ENCODE assay signal across 8 mouse cellular contexts in the genomic region with DNA sequence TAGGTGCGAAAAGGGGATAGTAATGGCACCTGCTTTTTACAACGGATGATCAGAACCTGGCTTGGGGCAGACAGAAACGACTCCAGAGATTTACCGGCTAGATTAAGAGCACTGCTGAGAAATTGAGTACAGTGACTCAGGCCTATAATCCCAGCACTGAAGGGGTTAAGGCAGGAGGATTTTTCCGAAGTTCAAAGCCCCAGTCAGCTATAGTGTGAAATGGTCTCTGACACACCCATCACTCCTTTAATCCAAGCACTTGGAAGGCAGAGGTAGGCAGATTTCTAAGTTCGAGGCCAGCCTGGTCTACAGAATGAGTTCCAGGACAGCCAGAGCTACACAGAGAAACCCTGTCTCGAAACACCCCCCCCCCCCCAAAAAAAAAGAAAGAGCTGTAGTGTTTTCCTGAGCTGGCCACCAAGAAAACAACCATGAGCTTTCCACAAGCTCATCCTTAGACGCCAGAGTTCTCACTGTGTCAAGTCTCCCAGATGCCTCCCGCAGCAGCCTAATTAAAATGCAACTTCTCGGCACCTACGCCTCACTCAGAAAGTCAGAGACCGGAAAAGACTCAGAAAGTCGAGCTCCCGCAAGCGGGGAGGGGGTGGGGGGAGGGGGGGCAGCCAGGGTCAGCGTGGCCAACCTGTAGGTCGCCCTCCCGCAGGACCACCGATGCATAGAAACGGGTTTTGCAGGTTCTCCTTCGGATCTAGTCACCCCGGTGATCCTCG. TPM values are rescaled to one million over a fixed set of nuclear protein-coding genes. Genes with fewer than 3 reads are reported as not detected.
DNase-seq lines count a peak whose midpoint lies in the region; ATAC-seq and TF ChIP-seq lines count a peak whose summit lies in the region.

No protein-coding gene starts in this region.

- H3K36me3 ChIP-seq in heart, embryonic 11.5 days (ENCODE audit: control insufficient read depth, insufficient read depth, low read length), result no peaks in the 10 kb centered on the region
- peaks cover 4% of the 10 kb centered on the region; the same call in 1 of the 2 replicates for H3K36me3 ChIP-seq in E14TG2a.4 (ENCODE audit: insufficient read depth, low read length)
- H3K36me3 ChIP-seq in embryonic facial prominence, embryonic 14.5 days (ENCODE audit: control insufficient read depth, insufficient read depth, low read length), result peaks cover 5% of the 10 kb centered on the region
- no peaks in the 10 kb centered on the region for H3K36me3 ChIP-seq in limb, embryonic 14.5 days (ENCODE audit: control insufficient read depth, insufficient read depth, low read length)
- no peaks in the 10 kb centered on the region for H3K36me3 ChIP-seq in neural tube, embryonic 15.5 days

- H3K4me2 ChIP-seq in heart, embryonic 11.5 days, result peak overlapping the region; percentile 73
- H3K4me2 ChIP-seq in embryonic facial prominence, embryonic 14.5 days (ENCODE audit: low read depth, low read length), result peak overlapping the region; percentile 77
- peak overlapping the region; percentile 89 for H3K4me2 ChIP-seq in limb, embryonic 14.5 days (replicated peaks; ENCODE audit: low read depth, low read length, severe bottlenecking)
- peak overlapping the region; percentile 84 for H3K4me2 ChIP-seq in neural tube, embryonic 15.5 days

- no peaks in the 10 kb centered on the region for H3K27me3 ChIP-seq in heart, embryonic 11.5 days (ENCODE audit: control insufficient read depth, insufficient read depth, low read length)
- H3K27me3 ChIP-seq in E14TG2a.4 (ENCODE audit: insufficient read depth, low read length), result no peaks in the 10 kb centered on the region
- H3K27me3 ChIP-seq in embryonic facial prominence, embryonic 14.5 days (replicated peaks; ENCODE audit: control insufficient read depth, insufficient read depth, low read length), result no peaks in the 10 kb centered on the region
- no peaks in the 10 kb centered on the region for H3K27me3 ChIP-seq in limb, embryonic 14.5 days (ENCODE audit: control insufficient read depth, insufficient read depth, low read length)
- H3K27me3 ChIP-seq in neural tube, embryonic 15.5 days (replicated peaks), result no peaks in the 10 kb centered on the region

- H3K4me3 ChIP-seq in heart, embryonic 11.5 days (ENCODE audit: low read depth, low read length), result peak overlapping the region; percentile 67
- H3K4me3 ChIP-seq in E14TG2a.4 (replicated peaks; ENCODE audit: low read length), result peak overlapping the region; percentile 80
- H3K4me3 ChIP-seq in embryonic facial prominence, embryonic 14.5 days (ENCODE audit: low read depth, low read length), result peak overlapping the region; percentile 64
- peak overlapping the region; percentile 58 for H3K4me3 ChIP-seq in limb, embryonic 14.5 days (replicated peaks; ENCODE audit: low read length)
- peak overlapping the region; percentile 46 for H3K4me3 ChIP-seq in neural tube, embryonic 15.5 days (replicated peaks)

- H3K9me3 ChIP-seq in heart, embryonic 11.5 days (replicated peaks; ENCODE audit: control insufficient read depth, low read length), result no peaks in the 10 kb centered on the region
- no peaks in the 10 kb centered on the region for H3K9me3 ChIP-seq in E14TG2a.4 (ENCODE audit: low read length)
- no peaks in the 10 kb centered on the region for H3K9me3 ChIP-seq in embryonic facial prominence, embryonic 14.5 days (ENCODE audit: control insufficient read depth, low read length)
- H3K9me3 ChIP-seq in limb, embryonic 14.5 days (ENCODE audit: control insufficient read depth, low read length), result no peaks in the 10 kb centered on the region
- no peaks in the 10 kb centered on the region for H3K9me3 ChIP-seq in neural tube, embryonic 15.5 days (replicated peaks)

- H3K4me1 ChIP-seq in heart, embryonic 11.5 days (ENCODE audit: control insufficient read depth, insufficient read depth, low read length), result no peaks in the 10 kb centered on the region
- peaks cover 42% of the 10 kb centered on the region for H3K4me1 ChIP-seq in E14TG2a.4 (replicated peaks; ENCODE audit: low read depth, low read length)
- 0 out of 2 replicates have a peak, but pooled peaks cover 3% of the 10 kb centered on the region for H3K4me1 ChIP-seq in embryonic facial prominence, embryonic 14.5 days (ENCODE audit: control insufficient read depth, insufficient read depth, low read length)
- peaks cover 11% of the 10 kb centered on the region; the same call in 1 of the 2 replicates for H3K4me1 ChIP-seq in limb, embryonic 14.5 days (ENCODE audit: control insufficient read depth, insufficient read depth, low read length)
- peaks cover 7% of the 10 kb centered on the region for H3K4me1 ChIP-seq in neural tube, embryonic 15.5 days

- peak overlapping the region; percentile 77 for H3K9ac ChIP-seq in heart, embryonic 11.5 days (ENCODE audit: low read depth, low read length)
- H3K9ac ChIP-seq in embryonic facial prominence, embryonic 14.5 days (ENCODE audit: low read depth, low read length), result peak overlapping the region; percentile 84
- peak overlapping the region; percentile 80 for H3K9ac ChIP-seq in limb, embryonic 14.5 days (ENCODE audit: low read depth, low read length, severe bottlenecking)
- H3K9ac ChIP-seq in neural tube, embryonic 15.5 days (replicated peaks), result peak overlapping the region; percentile 49; the same call in 1 of the 2 replicates

- DNase-seq in heart, adult 11 months, result no peak
- DNase-seq in embryonic facial prominence, embryonic 14.5 days (ENCODE audit: low spot score), result peak; percentile 38
- no peak for DNase-seq in limb, embryonic 14.5 days (ENCODE audit: low spot score)
- no peak for DNase-seq in right cerebral cortex, postnatal 14 days

- 14% methylated on average over 23 of the region's 23 CpGs for WGBS in heart, embryonic 11.5 days (ENCODE audit: insufficient replicate concordance)
- 16% methylated on average over 20 of the region's 23 CpGs for WGBS in embryonic facial prominence, embryonic 14.5 days
- 15% methylated on average over 21 of the region's 23 CpGs for WGBS in limb, embryonic 14.5 days
- 19% methylated on average over 23 of the region's 23 CpGs for WGBS in neural tube, embryonic 15.5 days

- peak overlapping the region; percentile 57; the same call in 1 of the 2 replicates for H3K27ac ChIP-seq in heart, embryonic 11.5 days (ENCODE audit: low read depth, low read length)
- H3K27ac ChIP-seq in embryonic facial prominence, embryonic 14.5 days (replicated peaks; ENCODE audit: low read depth, low read length), result peak overlapping the region; percentile 86
- peak overlapping the region; percentile 55; the same call in 1 of the 2 replicates for H3K27ac ChIP-seq in limb, embryonic 14.5 days (replicated peaks; ENCODE audit: low read depth, low read length)
- no peak overlapping the region for H3K27ac ChIP-seq in neural tube, embryonic 15.5 days (replicated peaks)

- TF ChIP-seq POLR2A in limb, embryonic 14.5 days (IDR thresholded peaks at IDR 0.05; ENCODE audit: borderline replicate concordance, extremely low read depth, insufficient read depth, insufficient read length), result no peak

- TF ChIP-seq CTCF in E14TG2a.4 (conservative IDR thresholded peaks at IDR 0.05; ENCODE audit: low read length), result no peak

- 0 out of 2 replicates have a peak, but pooled peaks have one; percentile 21 for ATAC-seq in heart, embryonic 11.5 days (replicated peaks; ENCODE audit: insufficient number of reproducible peaks, low FRiP score, low TSS enrichment)
- ATAC-seq in embryonic facial prominence, embryonic 14.5 days (ENCODE audit: low read depth), result peak; percentile 35; the same call in 1 of the 2 replicates
- peak; percentile 24 for ATAC-seq in limb, embryonic 14.5 days (ENCODE audit: low FRiP score, low read depth)
- ATAC-seq in neural tube, embryonic 15.5 days (ENCODE audit: low FRiP score), result peak; percentile 38; the same call in 1 of the 2 replicates
- no peak for ATAC-seq in erythroid progenitor cell, adult 5-6 weeks (replicated peaks; ENCODE audit: low FRiP score, poor library complexity, severe bottlenecking)

RNA-seq across cellular contexts. Expression of gene Birc3, which starts 0.8 kb away (rescaled TPM):
- polyA plus RNA-seq in heart, embryonic 11.5 days (2014; fragmentation: Nextera tagmentation; extraction: Ambion mirVana), result 4.2 and 4.4 TPM in 2 replicates
- 14.6 and 16.1 TPM in 2 replicates for polyA plus RNA-seq in embryonic facial prominence, embryonic 14.5 days (2014; fragmentation: Nextera tagmentation; extraction: Ambion mirVana)
- polyA plus RNA-seq in limb, embryonic 14.5 days (2012; rRNA removed), result 16.1 and 16.9 TPM in 2 replicates
- 10.3 and 13.2 TPM in 2 replicates for polyA plus RNA-seq in limb, embryonic 14.5 days (2014; fragmentation: Nextera tagmentation; extraction: Ambion mirVana)
- 2.2 and 6.5 TPM in 2 replicates for polyA plus RNA-seq in neural tube, embryonic 15.5 days (2015; fragmentation: Nextera tagmentation; extraction: Ambion mirVana)
- 6.7 and 12.3 TPM in 2 replicates for total RNA-seq in erythroid progenitor cell, adult 5-6 weeks (2015; ENCODE audit: low replicate concordance)
- 12.0 and 18.7 TPM in 2 replicates for total RNA-seq in erythroid progenitor cell, adult 5-6 weeks (2017; ENCODE audit: low replicate concordance)

RNA-seq across cellular contexts. Expression of gene Birc2, which starts 35.3 kb away (rescaled TPM):
- polyA plus RNA-seq in heart, embryonic 11.5 days (2014; fragmentation: Nextera tagmentation; extraction: Ambion mirVana), result 28.1 and 28.7 TPM in 2 replicates
- 40.7 and 41.3 TPM in 2 replicates for polyA plus RNA-seq in embryonic facial prominence, embryonic 14.5 days (2014; fragmentation: Nextera tagmentation; extraction: Ambion mirVana)
- 41.2 and 42.8 TPM in 2 replicates for polyA plus RNA-seq in limb, embryonic 14.5 days (2012; rRNA removed)
- polyA plus RNA-seq in limb, embryonic 14.5 days (2014; fragmentation: Nextera tagmentation; extraction: Ambion mirVana), result 41.7 and 45.3 TPM in 2 replicates
- 37.8 and 40.2 TPM in 2 replicates for polyA plus RNA-seq in neural tube, embryonic 15.5 days (2015; fragmentation: Nextera tagmentation; extraction: Ambion mirVana)
- total RNA-seq in erythroid progenitor cell, adult 5-6 weeks (2015; ENCODE audit: low replicate concordance), result 56.6 and 59.9 TPM in 2 replicates
- 45.6 and 63.0 TPM in 2 replicates for total RNA-seq in erythroid progenitor cell, adult 5-6 weeks (2017; ENCODE audit: low replicate concordance)
